Mouse (Mus musculus) lung, adult 2 months (tissue): ENCODE measurements around the gene Adamts14.

Experiments used
- CTCF ChIP-seq: fragments of 200-500 bp; IDR thresholded peaks from 2 replicates; pipeline ENCODE4 v1.5.1; 2011; ENCODE audit warnings: mild to moderate bottlenecking, low read length, control low read depth; ENCODE audit not compliant: insufficient read depth
- POLR2A ChIP-seq: fragments of 200-500 bp; IDR thresholded peaks from 2 replicates; pipeline ENCODE4 v1.6.1; 2011; ENCODE audit warnings: low read depth, mild to moderate bottlenecking, control low read depth, low read length, borderline replicate concordance; ENCODE audit errors: extremely low read depth

DNA sequence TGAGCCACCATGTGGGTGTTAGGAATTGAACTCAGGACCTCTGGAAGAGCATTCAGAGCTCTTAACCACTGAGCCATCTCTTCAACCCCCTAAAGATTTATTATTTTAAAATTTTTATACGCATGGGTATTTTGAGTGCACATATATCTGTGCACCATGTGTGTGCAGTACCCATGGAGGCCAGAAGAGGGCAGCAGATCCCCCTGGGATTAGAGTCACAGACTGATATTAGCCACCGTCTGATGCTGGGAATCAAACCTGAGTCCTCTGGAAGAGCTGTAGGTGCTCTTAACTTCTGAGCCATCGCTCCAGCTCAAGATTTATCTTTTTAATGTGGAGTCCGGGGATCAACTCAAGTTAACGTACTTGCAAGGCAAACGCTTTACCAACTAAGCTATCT lies 57.6 kb downstream of the Adamts14 start:
- TF ChIP-seq CTCF = peak; percentile 25; the same call in 1 of the 2 replicates
- TF ChIP-seq POLR2A = no peak
